Mouse (Mus musculus) liver, embryonic 14.5 days (tissue): ENCODE data around the gene Pkd1l1. TPM values are rescaled to one million over a fixed set of nuclear protein-coding genes. Genes with fewer than 3 reads are reported as not detected.

Experiments
- ATAC-seq: fragments of 200-750 bp; cut with Nextera tagmentation; 2 replicates; pipeline ENCODE4 v1.8.0; 2017; ENCODE audit warnings: moderate number of reproducible peaks, mild to moderate bottlenecking, moderate library complexity; ENCODE audit not compliant: insufficient read depth
- DNase-seq, 3 experiments: peaks; one replicate each; pipeline ENCODE4 v3.0.0-alpha.2; 2012 to 2013; ENCODE audit warnings: low read depth in 3 of 3, low spot score in 3 of 3
- H3K27ac ChIP-seq: fragments of 300-500 bp; sonication (generic); 2 replicates; pipeline ENCODE4 v1.5.1; 2014; ENCODE audit warnings: moderate library complexity, mild to moderate bottlenecking, control low read depth, inconsistent platforms
- H3K27me3 ChIP-seq: fragments of 300-500 bp; sonication (generic); 2 replicates; pipeline ENCODE4 v1.6.1; 2014; ENCODE audit warnings: mild to moderate bottlenecking, low read length, moderate library complexity; ENCODE audit not compliant: control insufficient read depth, insufficient read depth
- H3K36me3 ChIP-seq: fragments of 300-500 bp; sonication (generic); replicated peaks from 2 replicates; pipeline ENCODE4 v1.6.1; 2014; ENCODE audit warnings: low read depth; ENCODE audit not compliant: control insufficient read depth, insufficient read depth
- H3K4me1 ChIP-seq, 2 experiments: fragments of 200-500 bp in 1 of 2; fragments of 300-500 bp in 1 of 2; sonication (generic) in 1 of 2; replicated peaks; 2 replicates each; pipeline ENCODE4 v1.6.1; 2012 to 2014; ENCODE audit warnings: antibody characterized with exemption in 1 of 2, inconsistent platforms in 1 of 2, low read length in 1 of 2; ENCODE audit not compliant: control insufficient read depth in 2 of 2, insufficient read depth in 2 of 2
- H3K4me2 ChIP-seq: fragments of 300-500 bp; sonication (generic); 2 replicates; pipeline ENCODE4 v1.6.1; 2014; ENCODE audit warnings: low read depth, mild to moderate bottlenecking, control low read depth, moderate library complexity
- H3K4me3 ChIP-seq, 2 experiments: fragments of 200-500 bp in 1 of 2; fragments of 300-500 bp in 1 of 2; sonication (generic) in 1 of 2; 2 replicates each; pipeline ENCODE4 v1.5.1; 2012 to 2014; ENCODE audit warnings: low read depth in 2 of 2, low read length in 2 of 2, mild to moderate bottlenecking in 2 of 2, control low read depth in 1 of 2, inconsistent platforms in 1 of 2, moderate library complexity in 1 of 2; ENCODE audit not compliant: insufficient read depth in 1 of 2
- H3K9ac ChIP-seq: fragments of 300-500 bp; sonication (generic); replicated peaks from 2 replicates; pipeline ENCODE4 v1.6.1; 2014; ENCODE audit warnings: mild to moderate bottlenecking, control low read depth, moderate library complexity
- H3K9me3 ChIP-seq: fragments of 300-500 bp; sonication (generic); 2 replicates; pipeline ENCODE4 v1.6.1; 2016; ENCODE audit warnings: low read length, mixed read lengths; ENCODE audit not compliant: control insufficient read depth
- CTCF ChIP-seq: IDR thresholded peaks from 2 replicates; pipeline ENCODE4 v1.5.1; 2016; ENCODE audit warnings: antibody characterized with exemption, low read depth, control low read depth
- EP300 ChIP-seq: IDR thresholded peaks from 2 replicates; pipeline ENCODE4 v1.6.1; 2016; ENCODE audit warnings: antibody characterized with exemption, low read depth
- WGBS: fragments of 180-500 bp; shearing (Covaris S2); extraction: QIAGEN DNeasy Blood & Tissue Kit; methylation state at CpG from one replicate; pipeline ENCODE4 v1.1.7; 2014; ENCODE audit not compliant: insufficient replicate concordance; 5-methylcytosine and 5-hydroxymethylcytosine counted together
- polyA plus RNA-seq, 2 experiments: library from polyadenylated mRNA; depleted of rRNA in 1 of 2; stranded (reverse) in 1 of 2; unstranded in 1 of 2; fragments of >200 nt; fragmentation: Nextera tagmentation in 1 of 2; extraction: Ambion mirVana in 1 of 2; gene quantifications; 2 replicates each; pipeline versions ENCODE4 v1.2.1 to v1.2.3; 2012 to 2014

The Pkd1l1 gene
- polyA plus RNA-seq, 2 experiments, result 0.11 to 0.23 TPM

GRCm38 (mm10) chr11:8983237-8983861 lies 10.3 kb upstream of the Pkd1l1 start:
- Histone ChIP-seq H3K4me1 (peaks cover 0 to 7% of the 10 kb centered on the region in 2 experiments; a peak in 3 of 4 replicates), H3K9ac (no peak overlapping the region), H3K27ac (no peak overlapping the region), H3K4me2 (no peak overlapping the region), H3K4me3 (no peak overlapping the region), H3K9me3 (no peaks in the 10 kb centered on the region), H3K36me3 (no peaks in the 10 kb centered on the region), H3K27me3 (no peaks in the 10 kb centered on the region)
- TF ChIP-seq CTCF (peak; percentile 82), EP300 (no peak)
- peak in 2 of 3 experiments; percentile 49 to 50 for DNase-seq
- ATAC-seq, result no peak
- 30% methylated on average over 6 of the region's 6 CpGs for WGBS

DNA sequence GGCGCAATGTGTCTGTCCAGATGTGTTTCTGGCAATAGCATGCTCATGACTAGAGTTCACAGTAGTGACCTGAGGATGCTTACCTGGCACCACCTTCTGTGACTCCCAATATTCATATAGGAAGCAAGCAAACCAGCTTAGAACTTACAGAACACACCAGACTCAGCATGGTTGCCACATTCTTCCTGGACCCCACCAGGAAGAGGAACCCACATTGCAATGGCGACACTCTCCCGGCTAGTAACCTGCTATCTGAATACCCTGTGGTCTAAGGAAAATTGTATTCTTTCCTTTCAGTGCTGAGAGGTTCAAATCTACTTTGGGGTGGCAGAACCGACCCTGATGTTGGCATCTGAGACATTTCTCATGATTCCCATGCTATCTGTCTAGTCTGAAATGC lies 5.1 kb upstream of the Pkd1l1 start:
- no peak overlapping the region for H3K4me2 ChIP-seq
- no peak overlapping the region for H3K4me3 ChIP-seq
- no peaks in the 10 kb centered on the region for H3K36me3 ChIP-seq
- H3K9me3 ChIP-seq, result no peaks in the 10 kb centered on the region
- H3K27ac ChIP-seq, result no peak overlapping the region
- DNase-seq, result no peak
- no peaks in the 10 kb centered on the region for H3K4me1 ChIP-seq
- no peak for ATAC-seq
- WGBS, result 39% methylated on average over 4 of the region's 4 CpGs
- TF ChIP-seq EP300 (no peak), CTCF (no peak)
- no peaks in the 10 kb centered on the region for H3K27me3 ChIP-seq
- H3K9ac ChIP-seq, result no peak overlapping the region

DNA sequence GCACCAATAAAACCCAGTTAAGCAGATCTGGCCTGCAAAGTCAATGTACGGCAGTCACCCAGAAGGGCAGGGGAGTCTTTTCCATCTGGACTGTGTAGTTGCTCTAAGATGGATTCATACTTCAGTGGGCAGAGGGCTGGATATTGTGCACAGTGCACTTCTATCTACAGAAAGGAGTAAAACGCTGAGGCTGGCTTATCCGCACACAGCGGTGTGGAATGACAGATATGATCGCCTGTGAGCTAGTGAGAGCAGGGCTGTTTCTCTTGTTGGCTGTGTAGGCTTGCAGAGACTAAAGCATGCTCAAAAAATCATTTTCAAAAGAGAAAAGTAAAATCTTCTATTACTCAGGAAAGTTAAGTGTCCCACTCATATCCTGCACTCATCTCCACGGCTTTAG lies 973 bp downstream of the Pkd1l1 start:
- Histone ChIP-seq H3K9ac (no peak overlapping the region), H3K27me3 (no peaks in the 10 kb centered on the region), H3K4me1 (peaks cover 21 to 35% of the 10 kb centered on the region in 2 experiments), H3K4me2 (peak overlapping the region; percentile 51), H3K9me3 (no peaks in the 10 kb centered on the region), H3K36me3 (no peaks in the 10 kb centered on the region), H3K4me3 (no peak overlapping the region), H3K27ac (peak overlapping the region; percentile 9)
- no peak for DNase-seq
- peak; percentile 78 for ATAC-seq
- 38% methylated on average over 6 of the region's 6 CpGs for WGBS
- TF ChIP-seq CTCF (no peak), EP300 (0 out of 2 replicates have a peak, but pooled peaks have one; percentile 34)

DNA sequence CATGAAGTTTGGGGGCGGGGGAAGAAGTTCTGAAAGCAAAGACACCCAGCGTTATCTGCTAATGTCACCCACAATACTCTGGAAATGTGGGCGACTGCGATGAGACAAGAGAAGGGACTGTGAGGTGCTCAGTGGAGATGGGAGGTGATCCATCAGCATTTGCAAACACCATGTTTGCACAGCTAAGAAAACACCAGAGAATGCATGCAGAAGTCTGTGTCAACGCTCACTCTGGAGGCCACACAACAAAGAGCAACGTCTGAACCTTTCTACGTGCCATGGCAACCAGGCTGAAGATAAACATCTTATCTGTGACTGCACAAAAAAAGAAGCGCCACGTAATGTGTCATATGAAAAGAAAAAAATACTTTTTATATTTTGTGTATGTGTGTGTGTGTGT lies 2.6 kb downstream of the Pkd1l1 start:
- H3K27ac ChIP-seq, result peak overlapping the region; percentile 58

GRCm38 (mm10) chr11:8968094-8968493 lies 5.0 kb downstream of the Pkd1l1 start:
- Histone ChIP-seq H3K9me3 (no peaks in the 10 kb centered on the region), H3K4me1 (peaks cover 21 to 35% of the 10 kb centered on the region in 2 experiments), H3K27ac (no peak overlapping the region), H3K4me3 (no peak overlapping the region), H3K36me3 (no peaks in the 10 kb centered on the region), H3K4me2 (peak overlapping the region; percentile 39), H3K27me3 (no peaks in the 10 kb centered on the region), H3K9ac (no peak overlapping the region)
- DNase-seq (peak in 1 of 3 experiments; percentile 29), ATAC-seq (peak; percentile 45)
- 72% methylated on average over 7 of the region's 7 CpGs for WGBS
- TF ChIP-seq CTCF (no peak), EP300 (no peak)

More for the DNA sequence above, 2.6 kb downstream of the Pkd1l1 start:
- peak overlapping the region; percentile 60 for H3K4me2 ChIP-seq
- peak overlapping the region; percentile 15 to 18; a peak in 2 of 4 replicates for H3K4me3 ChIP-seq
- WGBS, result 27% methylated on average over 9 of the region's 9 CpGs
- H3K27me3 ChIP-seq, result no peaks in the 10 kb centered on the region
- no peaks in the 10 kb centered on the region for H3K36me3 ChIP-seq
- ATAC-seq (peak; percentile 82), DNase-seq (peak; percentile 65 to 75 (median 73))
- no peaks in the 10 kb centered on the region for H3K9me3 ChIP-seq
- TF ChIP-seq CTCF, result no peak
- TF ChIP-seq EP300, result peak; percentile 81
- peaks cover 21 to 35% of the 10 kb centered on the region in 2 experiments for H3K4me1 ChIP-seq
- no peak overlapping the region for H3K9ac ChIP-seq
